Mouse (Mus musculus): Measurements from ENCODE around the gene Narfl.
"Not testable (repeated sequence)": the region's sequence is repeated elsewhere in the genome, so short reads cannot be mapped to it uniquely, and the experiment has no call there.

Narfl gene

DNA sequence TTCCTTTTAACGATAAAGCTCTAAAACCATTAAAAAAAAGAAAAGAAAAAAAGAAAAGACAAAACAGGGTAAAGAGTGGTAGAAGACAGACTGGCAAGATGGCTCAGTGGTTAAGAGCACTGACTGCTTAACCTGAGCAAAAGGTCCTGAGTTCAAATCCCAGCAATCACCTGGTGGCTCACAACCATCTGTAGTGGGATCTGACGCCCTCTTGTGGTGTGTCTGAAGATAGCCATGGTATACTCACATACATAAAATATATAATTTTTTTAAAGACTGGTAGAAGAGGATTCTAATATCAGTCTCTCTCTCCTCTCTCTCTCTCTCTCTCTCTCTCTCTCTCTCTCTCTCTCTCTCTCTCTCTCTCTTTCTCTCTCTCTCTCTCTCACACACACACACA is 33.9 kb downstream of the Narfl start:
- DNase-seq, result not testable (repeated sequence)

DNA sequence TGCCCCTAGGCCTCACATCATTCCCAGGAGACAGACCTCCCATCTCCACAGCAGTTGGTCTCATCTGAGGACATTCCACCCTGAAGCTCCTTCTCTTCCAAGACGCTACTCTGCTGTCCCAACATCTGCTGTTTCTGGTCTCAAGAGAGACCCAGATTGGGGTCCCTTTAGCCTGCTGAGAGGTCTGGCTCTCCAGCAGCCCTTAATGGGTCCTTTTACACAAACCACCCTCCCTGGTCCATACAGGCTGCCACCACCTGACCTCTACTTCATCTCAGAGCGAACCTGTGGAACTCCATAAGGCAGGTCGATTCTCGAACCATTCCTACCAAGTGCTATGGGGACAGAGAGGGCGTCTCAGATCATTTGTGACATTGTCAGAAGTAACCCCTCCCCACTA is 34.5 kb downstream of the Narfl start:
- no peak for DNase-seq

DNA sequence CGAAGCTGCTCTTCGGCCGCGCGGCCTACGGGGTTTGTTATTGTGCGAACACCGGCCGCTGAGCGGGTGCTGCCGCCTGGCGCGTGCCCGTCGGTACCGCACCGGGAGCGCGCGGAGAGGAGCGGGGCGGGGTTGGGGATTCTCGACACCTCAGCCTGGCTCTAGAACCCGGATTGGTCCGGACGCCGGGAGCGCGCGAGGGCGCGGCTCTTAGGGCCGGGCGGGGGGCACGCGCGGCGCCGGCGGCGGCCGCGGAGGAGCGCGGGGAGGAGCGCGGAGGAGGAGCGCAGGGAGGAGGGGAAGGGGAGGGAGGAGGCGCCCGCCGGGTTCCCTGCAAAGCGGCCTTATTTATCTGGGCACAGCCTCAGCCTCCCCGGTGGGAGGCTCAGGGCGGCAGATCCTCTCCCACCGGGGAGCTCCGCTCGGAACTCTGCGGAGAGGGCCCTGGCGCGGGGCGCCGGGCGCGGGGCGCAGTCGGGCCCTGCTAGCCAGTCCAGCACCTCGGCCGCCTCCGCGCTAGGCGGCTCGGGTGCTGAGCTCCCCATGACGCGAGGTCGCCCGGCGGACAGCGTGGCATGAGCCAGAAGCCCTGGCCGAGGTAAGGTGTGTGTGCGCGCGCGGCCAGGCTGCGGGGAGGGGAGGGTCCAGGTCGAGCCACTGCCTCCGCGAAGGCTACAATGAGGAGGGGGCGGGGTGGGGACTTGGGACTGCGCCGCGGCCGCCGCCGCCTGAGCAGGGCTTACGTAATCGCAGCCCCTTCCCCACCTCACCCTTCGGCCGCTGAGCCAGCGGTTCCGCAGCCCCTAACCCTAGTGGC is 35.4 kb downstream of the Narfl start, which contains the start of gene Fbxl16:
TSS of gene Fbxl16 (plus strand) at position 297 of the 817 bp plus-strand sequence.
- DNase-seq, result peak; percentile 94

DNA sequence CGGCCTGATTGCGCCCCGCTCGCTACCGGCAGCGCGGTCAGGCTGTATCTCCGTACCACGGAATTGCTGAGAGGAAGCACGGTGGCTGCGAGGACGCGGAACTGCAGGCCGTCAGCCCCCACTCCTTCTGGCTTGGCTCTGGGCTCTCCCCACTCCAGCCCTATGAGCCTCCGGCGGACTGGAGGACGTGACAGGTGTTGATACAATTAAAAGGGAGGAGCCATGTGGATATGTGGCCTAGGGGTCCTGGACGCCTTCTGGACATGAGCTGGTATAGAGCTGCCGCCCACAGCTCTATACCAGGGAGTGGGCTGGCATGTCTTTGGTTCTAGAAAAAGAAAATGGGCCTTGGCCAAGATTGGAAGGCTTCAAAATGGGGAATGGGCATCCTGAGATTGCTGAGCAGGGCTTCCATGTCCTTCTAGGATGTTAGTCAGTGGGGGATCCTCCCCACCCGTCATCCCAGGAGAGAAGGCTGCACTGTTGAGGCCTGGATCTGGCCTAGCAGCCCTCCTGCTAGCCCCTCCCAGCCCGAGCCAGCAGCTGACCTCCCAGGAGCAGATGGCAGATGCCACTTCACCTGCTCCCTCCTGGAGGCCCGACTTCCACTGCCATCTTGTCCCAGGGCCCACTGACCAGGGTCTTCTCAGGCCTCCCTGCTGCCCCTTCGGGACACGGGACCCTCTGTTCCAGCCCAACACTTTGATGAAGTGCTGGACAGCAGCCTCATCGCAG is 36.2 kb downstream of the Narfl start:
- peak; percentile 64 for DNase-seq

DNA sequence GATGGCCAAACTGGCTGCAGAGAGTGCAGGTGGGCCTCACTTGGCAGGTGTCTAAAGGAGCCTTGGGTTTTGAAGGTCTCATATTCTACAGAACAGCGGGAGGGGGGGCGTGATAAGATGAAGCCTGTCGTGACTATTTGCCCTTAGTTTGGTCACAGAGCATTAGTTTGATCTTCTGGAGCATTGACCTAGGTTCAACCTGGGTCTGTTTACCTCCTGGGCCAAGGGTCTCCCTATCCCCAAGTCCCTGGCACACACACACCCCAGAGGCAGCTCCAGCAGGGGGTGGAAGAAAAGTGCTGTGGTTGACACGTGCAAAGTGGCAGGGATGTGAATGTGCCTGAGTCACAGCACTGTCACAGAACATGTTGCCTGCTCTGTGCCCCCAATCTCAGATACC is 37.3 kb downstream of the Narfl start:
- no peak for DNase-seq

DNA sequence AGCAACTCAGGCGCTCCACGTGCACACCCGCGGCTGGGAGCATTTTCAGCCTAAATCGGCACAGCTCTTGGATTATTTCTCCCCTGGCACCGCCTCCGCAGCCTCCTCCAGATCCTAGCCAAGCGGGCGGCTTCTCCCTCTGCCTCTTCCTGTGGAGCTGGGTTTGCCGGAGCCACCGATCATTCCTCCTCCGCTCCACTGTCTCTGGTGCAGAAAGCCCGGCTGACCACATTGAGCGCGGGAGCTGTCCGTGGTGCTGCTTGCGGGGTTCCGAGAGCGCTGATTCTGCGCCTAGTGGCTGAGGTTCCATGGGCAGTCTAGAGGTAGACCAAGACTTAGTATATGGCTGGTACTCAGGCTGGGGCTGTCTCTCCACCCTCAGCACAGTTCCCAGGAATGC is 39.9 kb downstream of the Narfl start:
- DNase-seq, result peak; percentile 88

DNA sequence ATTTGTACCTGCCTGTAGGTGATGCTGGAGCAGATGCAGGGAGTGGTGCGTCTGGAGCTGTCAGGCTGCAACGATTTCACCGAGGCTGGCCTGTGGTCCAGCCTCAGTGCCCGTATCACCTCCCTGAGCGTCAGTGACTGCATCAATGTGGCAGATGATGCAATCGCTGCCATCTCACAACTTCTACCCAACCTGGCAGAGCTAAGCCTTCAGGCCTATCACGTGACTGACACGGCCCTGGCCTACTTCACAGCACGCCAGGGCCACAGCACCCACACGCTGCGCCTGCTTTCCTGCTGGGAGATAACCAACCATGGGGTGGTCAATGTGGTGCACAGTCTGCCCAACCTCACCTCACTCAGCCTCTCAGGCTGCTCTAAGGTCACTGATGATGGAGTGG is 44.1 kb downstream of the Narfl start:
- no peak for DNase-seq

DNA sequence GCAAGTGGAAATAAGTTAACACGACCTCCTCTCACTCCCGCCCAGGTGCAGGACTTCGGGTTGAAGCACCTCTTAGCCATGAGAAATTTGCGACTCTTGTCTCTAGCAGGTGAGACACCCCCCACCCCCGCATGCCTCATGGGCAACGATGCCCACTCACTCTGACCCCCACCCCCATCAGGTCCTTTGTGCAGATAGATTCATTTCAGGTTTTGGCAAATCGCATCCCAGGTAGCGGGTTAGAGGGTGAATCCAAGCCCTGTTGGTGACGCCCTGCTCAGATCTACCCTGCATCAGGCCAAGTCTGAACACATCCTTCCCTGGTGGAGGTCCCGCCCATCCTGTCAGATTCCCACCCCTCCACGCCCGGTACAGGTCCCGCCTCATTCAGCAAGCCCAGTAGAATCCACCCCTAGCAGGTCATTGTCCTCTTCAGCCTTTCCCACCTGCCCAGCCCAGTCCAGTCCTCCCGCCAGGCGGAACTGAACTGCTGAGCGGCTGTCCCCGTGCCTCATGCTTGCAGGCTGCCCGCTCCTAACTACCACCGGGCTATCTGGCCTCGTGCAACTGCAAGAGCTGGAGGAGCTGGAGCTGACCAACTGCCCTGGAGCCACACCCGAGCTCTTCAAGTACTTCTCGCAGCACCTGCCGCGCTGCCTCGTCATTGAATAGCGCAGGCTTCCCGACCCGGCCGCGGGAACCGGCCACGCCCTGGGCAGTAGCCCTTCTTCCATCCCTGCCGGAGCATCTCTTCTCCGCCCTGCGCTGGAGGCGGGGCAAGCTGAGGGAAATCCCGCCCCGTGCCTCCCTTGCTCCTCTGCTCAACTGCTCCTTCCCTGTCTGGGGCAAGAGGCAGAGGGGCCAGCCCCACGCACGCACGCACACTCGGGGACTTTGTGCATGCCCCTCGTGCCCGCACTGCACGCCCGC is 45.5 kb downstream of the Narfl start:
- no peak for DNase-seq

DNA sequence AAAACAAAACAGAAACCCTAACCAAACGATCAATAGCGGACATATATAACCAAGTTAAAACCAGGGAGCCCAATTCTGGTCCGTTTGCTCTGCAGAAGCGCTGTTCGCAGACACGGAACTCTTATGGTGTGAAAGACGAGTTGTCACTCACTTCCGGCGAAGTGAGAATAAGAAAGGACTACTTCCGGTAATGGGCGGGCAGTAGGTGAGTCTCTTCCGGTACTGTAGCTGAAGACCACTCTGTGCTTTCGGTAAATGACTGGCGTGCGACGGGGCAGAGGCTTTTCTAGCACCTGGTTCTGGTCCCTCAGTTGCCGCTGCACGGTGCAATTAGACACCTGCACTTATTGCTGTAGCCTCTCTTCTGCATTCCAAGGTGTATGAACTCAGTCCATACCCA is 49.9 kb downstream of the Narfl start, which contains the start of gene Wdr24:
TSS of gene Wdr24 (plus strand) at position 176 of the 400 bp plus-strand sequence.
- DNase-seq, result peak; percentile 72

DNA sequence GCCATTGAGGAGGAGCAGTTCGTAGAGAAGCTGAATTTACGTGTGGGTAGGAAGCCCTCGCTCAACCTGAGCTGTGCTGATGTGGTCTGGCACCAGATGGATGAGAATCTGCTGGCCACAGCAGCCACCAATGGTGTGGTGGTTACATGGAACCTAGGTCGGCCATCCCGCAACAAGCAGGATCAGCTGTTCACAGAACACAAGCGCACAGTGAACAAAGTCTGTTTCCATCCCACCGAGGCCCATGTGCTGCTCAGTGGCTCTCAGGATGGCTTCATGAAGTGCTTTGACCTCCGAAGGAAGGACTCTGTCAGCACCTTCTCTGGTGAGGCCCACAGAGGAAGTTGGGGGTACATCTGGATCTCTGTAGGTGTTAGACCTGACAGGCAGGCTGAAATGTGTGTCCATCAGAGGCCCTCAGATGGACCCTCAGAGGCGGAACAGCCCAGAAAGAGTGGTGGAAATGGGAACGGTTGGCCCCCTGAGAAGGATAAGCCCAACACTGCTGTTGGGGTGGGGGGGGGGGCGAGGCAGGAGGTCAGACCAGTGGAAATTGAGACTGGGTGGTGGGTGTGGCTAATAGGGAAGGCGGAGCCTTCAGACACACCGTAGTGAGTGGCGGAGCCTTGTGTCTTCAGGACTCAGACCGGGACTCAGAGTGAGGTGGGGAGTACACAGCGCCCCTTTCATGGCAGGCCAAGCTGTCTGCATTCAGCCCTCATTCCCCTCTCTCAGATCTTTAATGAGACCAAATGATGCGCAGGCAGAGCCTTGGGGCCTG is 51.0 kb downstream of the Narfl start:
- no peak for DNase-seq

DNA sequence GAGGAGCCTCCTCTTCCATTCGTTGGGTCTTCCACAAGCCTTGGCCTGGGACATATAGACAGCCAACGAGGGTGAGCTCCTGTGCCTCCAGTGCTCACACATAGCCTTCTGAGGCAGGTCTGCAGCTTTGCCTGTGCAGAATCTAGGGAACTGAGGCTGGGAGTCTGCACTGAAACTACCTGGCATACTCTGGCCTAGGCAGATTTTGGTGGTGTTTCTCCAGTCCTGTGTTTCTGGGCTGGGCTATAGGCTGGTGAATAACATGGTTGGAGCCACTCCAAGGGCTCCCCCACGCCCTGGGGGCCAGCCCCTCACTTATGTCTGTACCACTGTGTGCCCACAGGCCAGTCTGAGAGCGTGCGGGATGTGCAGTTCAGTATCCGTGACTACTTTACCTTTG is 51.7 kb downstream of the Narfl start:
- DNase-seq, result no peak

DNA sequence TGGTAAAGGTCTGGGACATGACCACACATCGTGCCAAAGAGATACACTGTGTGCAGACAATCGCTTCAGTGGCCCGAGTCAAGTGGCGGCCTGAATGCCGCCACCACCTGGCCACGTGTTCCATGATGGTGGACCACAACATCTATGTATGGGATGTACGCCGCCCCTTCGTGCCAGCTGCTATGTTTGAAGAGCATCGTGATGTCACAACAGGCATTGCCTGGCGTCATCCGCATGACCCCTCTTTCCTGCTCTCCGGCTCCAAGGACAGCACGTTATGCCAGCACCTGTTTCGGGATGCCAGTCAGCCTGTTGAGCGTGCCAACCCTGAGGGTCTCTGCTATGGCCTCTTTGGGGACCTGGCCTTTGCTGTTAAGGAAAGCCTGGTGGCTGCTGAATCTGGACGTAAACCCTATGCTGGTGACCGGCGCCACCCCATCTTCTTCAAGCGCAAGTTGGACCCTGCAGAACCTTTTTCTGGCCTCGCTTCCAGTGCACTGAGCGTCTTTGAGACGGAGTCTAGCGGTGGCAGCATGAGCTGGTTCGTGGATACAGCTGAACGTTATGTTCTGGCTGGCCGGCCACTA is 52.5 kb downstream of the Narfl start:
- no peak for DNase-seq

DNA sequence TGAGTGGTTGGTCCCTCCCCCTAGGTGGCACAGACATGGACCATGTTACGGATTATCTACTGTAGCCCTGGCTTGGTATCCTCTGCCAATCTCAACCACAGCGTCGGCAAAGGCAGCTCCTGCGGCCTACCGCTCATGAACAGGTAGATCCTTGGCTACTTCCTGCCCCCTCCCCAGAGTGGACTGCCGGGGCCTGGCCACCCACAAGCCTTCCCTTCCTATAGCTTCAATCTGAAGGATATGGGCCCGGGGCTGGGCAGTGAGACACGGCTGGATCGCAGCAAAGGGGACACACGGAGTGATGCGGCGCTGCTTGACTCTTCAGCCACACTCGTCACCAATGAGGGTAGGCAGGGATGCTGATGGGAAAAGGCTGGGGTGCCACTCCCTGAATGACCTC is 53.4 kb downstream of the Narfl start:
- no peak for DNase-seq

DNA sequence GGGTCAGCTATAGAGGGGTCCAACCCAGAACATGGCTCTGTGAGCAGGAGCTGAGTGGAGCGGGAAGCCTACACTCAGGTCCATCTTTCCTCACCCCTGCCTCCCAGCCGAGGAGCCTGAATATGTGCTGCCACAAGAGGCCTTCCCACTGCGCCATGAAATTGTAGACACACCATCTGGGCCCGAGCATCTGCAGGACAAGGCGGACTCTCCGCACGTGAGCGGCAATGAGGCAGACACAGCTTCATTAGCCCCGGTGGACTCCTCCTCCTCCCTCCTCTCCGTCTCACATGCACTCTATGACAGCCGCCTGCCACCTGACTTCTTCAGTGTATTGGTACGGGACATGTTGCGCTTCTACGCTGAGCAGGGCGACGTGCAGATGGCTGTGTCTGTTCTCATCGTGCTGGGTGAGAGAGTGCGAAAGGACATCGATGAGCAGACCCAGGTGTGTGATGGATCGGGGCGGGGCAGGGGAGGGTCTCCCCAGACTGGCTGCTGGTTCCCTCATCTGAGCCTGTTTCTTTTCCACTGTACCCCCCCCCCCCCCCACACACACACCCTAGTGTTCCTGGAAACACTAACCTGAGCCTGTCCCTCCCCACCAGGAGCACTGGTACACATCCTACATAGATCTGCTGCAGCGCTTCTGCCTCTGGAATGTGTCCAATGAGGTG is 54.1 kb downstream of the Narfl start:
- no peak for DNase-seq

DNA sequence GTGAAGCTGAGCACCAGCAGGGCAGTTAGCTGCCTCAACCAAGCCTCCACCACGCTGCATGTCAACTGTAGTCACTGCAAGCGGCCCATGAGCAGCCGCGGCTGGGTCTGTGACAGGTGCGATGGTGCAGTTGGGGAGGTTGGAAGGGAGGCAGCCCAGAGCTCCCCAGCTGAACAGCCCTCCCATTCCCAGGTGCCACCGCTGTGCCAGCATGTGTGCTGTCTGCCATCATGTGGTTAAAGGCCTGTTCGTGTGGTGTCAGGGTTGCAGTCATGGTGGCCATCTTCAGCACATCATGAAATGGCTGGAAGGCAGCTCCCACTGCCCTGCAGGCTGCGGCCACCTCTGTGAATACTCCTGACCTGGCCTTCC is 54.6 kb downstream of the Narfl start:
- no peak for DNase-seq

DNA sequence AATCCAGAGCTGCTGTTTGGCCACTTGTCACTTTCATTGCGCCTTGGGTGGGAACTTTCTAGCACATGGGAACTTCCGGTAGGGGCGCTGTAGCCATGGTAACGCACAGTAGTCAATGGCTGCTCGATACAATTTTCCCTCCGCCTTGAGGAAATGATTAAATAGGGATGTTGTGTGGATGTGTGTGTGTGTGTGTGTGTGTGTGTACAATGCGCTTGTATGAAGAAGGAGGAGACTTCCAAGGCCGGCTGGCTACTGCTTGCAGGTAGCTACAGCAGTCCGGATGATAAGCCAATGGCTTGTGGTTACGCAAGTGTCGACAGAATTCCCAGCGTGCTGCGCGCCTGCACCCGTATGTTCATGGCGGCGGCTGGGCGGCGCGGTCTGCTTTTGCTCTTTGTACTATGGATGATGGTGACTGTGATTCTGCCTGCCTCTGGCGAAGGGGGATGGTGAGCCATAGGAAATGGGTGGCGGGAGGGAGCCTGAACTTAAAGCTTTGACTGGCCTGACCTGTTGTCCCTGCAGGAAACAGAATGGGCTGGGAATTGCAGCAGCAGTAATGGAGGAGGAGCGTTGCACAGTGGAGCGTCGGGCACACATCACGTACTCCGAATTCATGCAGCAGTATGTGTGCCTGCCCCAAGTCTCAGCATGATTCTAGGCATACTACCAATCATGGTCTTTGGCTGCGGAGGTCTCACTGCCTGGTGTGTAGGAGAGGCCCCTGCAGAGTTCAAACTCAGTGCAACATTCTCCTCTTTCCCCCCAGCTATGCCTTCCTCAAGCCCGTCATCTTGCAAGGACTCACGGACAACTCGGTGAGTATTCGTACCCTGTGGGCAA is 55.4 kb downstream of the Narfl start, which contains the start of gene Jmjd8:
TSS of gene Jmjd8 (plus strand) at position 156 of the 846 bp plus-strand sequence.
- peak; percentile 86 for DNase-seq

DNA sequence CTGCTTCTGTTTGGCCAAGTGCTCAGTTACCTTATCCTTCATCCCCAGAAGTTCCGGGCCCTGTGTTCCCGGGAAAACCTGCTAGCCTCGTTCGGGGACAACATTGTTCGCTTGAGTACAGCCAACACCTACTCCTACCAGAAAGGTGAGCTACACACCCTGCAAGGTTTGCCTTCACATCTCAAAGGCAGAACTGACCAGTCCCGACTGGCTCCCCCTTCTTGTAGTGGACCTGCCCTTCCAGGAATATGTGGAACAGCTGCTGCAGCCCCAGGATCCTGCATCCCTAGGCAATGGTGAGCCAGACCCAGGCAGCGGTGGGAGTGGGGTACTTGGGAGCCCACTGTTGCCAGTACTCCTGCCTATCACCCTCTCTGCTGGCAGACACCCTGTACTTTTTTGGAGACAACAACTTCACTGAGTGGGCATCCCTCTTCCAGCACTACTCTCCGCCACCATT is 56.0 kb downstream of the Narfl start:
- DNase-seq, result no peak

DNA sequence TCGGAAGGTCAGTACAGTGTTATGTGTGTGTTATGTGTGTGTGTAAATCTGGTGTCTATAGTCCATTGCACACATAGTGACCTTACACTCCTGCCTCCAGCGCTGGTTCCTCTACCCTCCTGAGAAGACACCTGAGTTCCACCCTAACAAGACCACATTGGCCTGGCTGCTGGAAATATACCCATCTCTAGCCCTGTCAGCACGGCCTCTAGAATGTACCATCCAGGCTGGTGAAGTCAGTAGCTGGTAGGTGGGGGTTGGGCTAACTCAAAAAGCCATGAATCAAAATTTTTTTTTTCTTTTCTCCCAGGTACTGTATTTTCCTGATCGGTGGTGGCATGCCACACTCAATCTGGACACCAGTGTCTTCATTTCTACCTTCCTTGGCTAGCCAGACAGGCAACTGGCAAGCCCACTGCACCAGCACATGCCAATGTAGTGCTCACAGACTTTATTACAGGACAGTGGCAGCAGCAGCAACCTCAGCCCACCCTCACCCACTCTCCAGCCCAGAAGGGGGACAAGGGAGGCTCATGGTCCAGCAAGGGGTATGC is 56.7 kb downstream of the Narfl start:
- DNase-seq, result no peak

DNA sequence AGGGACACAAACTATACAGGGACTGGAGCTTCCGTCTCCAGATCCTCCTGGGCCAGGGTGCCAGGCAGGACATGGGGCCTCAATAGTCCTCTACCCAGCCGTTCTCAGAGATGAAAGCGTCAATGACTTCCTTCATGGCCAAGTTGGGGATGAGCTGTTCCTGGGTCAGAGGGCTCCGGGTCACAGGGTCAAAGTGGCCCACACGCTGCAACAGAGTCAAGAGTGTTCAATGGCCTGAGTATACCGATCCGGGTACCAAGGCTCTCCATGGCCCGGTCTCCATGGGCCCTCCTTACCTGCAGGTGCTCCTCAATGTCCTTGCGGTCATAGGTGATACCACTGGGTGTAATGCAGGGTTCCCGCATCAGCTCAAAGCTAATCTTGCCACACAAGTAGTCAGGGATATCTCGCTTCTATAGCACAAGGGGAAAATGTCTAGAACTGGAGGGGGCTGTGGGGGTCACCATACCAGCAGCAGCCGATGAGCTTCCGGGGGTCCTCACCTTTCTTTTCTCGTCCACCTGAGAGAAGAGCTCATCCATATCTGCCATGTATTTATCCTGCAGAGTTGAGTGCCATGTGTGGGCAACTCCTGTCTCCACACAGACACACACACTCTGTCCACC is 57.3 kb downstream of the Narfl start:
- no peak for DNase-seq
